ENCODE assay signal across 11 mouse cellular contexts in genomic region chr2:35299437-35299836, GRCm38 (mm10).
"Had no signal": no experiment of that assay in that cellular context is flagged by ENCODE, and none has a peak within 500 bp of the region (broad histone marks: within the 10 kb centered on the region; RNA-seq: fewer than 3 reads in every experiment).

No protein-coding gene starts in this region.

- H3K9me3 ChIP-seq: limb, embryonic 15.5 days; midbrain, embryonic 13.5 days; neural tube, embryonic 15.5 days had no signal

- DNase-seq: kidney, adult 8-10 months; kidney, postnatal 25 days; layer of hippocampus, postnatal 36 days; lung, embryonic 14.5 days; right cerebral cortex, adult 18-20 months; right cerebral cortex, postnatal 25 days; thymus, postnatal 4 days had no signal

- H3K4me2 ChIP-seq: limb, embryonic 15.5 days; lung, embryonic 14.5 days; midbrain, embryonic 13.5 days; neural tube, embryonic 15.5 days had no signal

- H3K27ac ChIP-seq: limb, embryonic 15.5 days; midbrain, embryonic 13.5 days; neural tube, embryonic 15.5 days had no signal

- H3K9ac ChIP-seq: limb, embryonic 15.5 days; lung, embryonic 14.5 days; midbrain, embryonic 13.5 days; neural tube, embryonic 15.5 days had no signal

- H3K36me3 ChIP-seq: midbrain, embryonic 13.5 days; neural tube, embryonic 15.5 days had no signal

- ATAC-seq: intestine, postnatal 0 days; midbrain, embryonic 13.5 days had no signal

- H3K27me3 ChIP-seq: limb, embryonic 15.5 days; midbrain, embryonic 13.5 days; neural tube, embryonic 15.5 days had no signal

- H3K4me3 ChIP-seq: limb, embryonic 15.5 days; midbrain, embryonic 13.5 days; neural tube, embryonic 15.5 days had no signal

- H3K4me1 ChIP-seq: midbrain, embryonic 13.5 days had no signal
